Mouse (Mus musculus) bone marrow macrophage, adult 2 months (primary cell): ENCODE measurements around the gene Akap2.

Source experiments
- CTCF ChIP-seq: IDR thresholded peaks from 2 replicates; pipeline ENCODE4 v1.5.1; 2012; ENCODE audit warnings: low read depth, mild to moderate bottlenecking, low read length, moderate library complexity
- POLR2A ChIP-seq: IDR thresholded peaks from 2 replicates; pipeline ENCODE4 v1.6.1; 2012; ENCODE audit warnings: mild to moderate bottlenecking, low read depth, low read length, borderline replicate concordance

- no peak for TF ChIP-seq CTCF
- no peak for TF ChIP-seq POLR2A
Measured at GRCm38 (mm10) chr4:57719370-57719769, 1.9 kb downstream of the Akap2 start.
